Mouse (Mus musculus) heart, adult 18-20 months (tissue): Measurements from ENCODE around the gene Rnaseh1. TPM values are rescaled to one million over a fixed set of nuclear protein-coding genes. Genes with fewer than 3 reads are reported as not detected.

Experiments used
- microRNA-seq, 2 experiments: library from miRNA; unstranded; fragments of <30 nt; microRNA quantifications; one replicate each; pipeline ENCODE4 v1.2.0; 2022
- total RNA-seq, 2 experiments: library from RNA; stranded (reverse); gene quantifications; 2 replicates each; pipeline ENCODE4 v1.2.3; 2021

Gene Rnaseh1
- total RNA-seq, 2 experiments from 2014 or later: 8.0 to 9.5 TPM

Small RNAs within 50 kb of the gene (microRNA-seq; reads per million reads assigned to microRNA genes)
- gene Mir6937: 0 to 0.76 reads per million in 2 experiments

Other genes starting within 250 kb of the Rnaseh1 start
- not detected for gene Dcdc2c, start 97.2 kb upstream of the Rnaseh1 start, total RNA-seq
- gene Allc, start 67.1 kb upstream of the Rnaseh1 start, total RNA-seq: not detected
- 10 to 100 TPM; 14.1 to 15.6 TPM for gene Colec11, start 26.2 kb upstream of the Rnaseh1 start, total RNA-seq
- 100 to 1,000 TPM; 268 to 303 TPM for gene Rps7, start 13.6 kb upstream of the Rnaseh1 start, total RNA-seq
- gene Adi1, start 25.6 kb downstream of the Rnaseh1 start, total RNA-seq: 10 to 100 TPM; 59.5 to 63.5 TPM
- 10 to 100 TPM; 22.4 to 22.5 TPM for gene Trappc12, start 100.9 kb downstream of the Rnaseh1 start, total RNA-seq
- 1 to 10 TPM; 8.6 to 8.8 TPM for gene Eipr1, start 102.2 kb downstream of the Rnaseh1 start, total RNA-seq